Comparison of ENCODE assay signal across 31 mouse cellular contexts in the genomic region with DNA sequence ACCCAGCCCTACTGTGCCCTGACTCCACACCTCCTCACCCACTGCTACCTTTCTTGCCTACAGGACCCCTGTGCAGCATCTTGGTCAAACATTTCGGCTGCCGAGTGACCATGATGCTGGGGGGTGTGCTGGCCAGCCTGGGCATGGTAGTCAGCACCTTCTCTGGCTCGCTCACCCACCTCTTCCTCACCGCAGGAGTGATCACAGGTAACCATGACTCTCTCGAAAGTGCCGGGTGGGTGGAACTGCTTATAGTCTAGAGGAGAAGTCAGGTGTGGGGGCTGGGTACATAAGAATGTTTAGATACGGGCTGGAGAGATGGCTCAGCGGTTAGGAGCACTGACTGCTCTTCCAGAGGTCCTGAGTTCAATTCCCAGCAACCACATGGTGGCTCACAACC. TPM values are rescaled to one million over a fixed set of nuclear protein-coding genes. Genes with fewer than 3 reads are reported as not detected.
DNase-seq lines count a peak whose midpoint lies in the region; ATAC-seq and TF ChIP-seq lines count a peak whose summit lies in the region.
"Had no signal": no experiment of that assay in that cellular context is flagged by ENCODE, and none has a peak within 500 bp of the region (broad histone marks: within the 10 kb centered on the region; RNA-seq: fewer than 3 reads in every experiment).

No protein-coding gene starts in this region.

- peak; percentile 52 for DNase-seq in CD4-positive, CD25-positive, alpha-beta regulatory T cell, adult 2 months (ENCODE audit: low read depth, low spot score)
- no peak for DNase-seq in kidney, adult 9 months
- peak; percentile 61 to 65 for DNase-seq in thymus, postnatal 36 days
- DNase-seq in forebrain, postnatal 0 days: no peak
- no peak for DNase-seq in layer of hippocampus, postnatal 10 days (ENCODE audit: low spot score in 2 of 2)
- DNase-seq: adrenal gland, postnatal 36 days; cerebellum, adult 9-10 months; gastrocnemius, postnatal 25 days; heart, adult 2 months; kidney, adult 11 months; layer of hippocampus, adult 9-11 months; liver; lung, postnatal 4 days; midbrain, embryonic 14.5 days; right cerebral cortex, postnatal 14 days had no signal

- no peak for TF ChIP-seq CTCF in small intestine, adult 2 months (IDR thresholded peaks at IDR 0.05; ENCODE audit: extremely low read depth, insufficient read length, insufficient replicate concordance, low read depth, low read length)
- TF ChIP-seq CTCF in forebrain, postnatal 0 days (IDR thresholded peaks at IDR 0.05; ENCODE audit: low read depth): no peak

- no peak for TF ChIP-seq POLR2A in small intestine, adult 2 months (IDR thresholded peaks at IDR 0.05; ENCODE audit: low read depth, low read length)

- 84% methylated on average over 8 of the region's 8 CpGs for WGBS in kidney, embryonic 15.5 days
- 88% methylated on average over 8 of the region's 8 CpGs for WGBS in small intestine, adult 2 months
- 93% methylated on average over 8 of the region's 8 CpGs for WGBS in forebrain, postnatal 0 days

- no peak overlapping the region for H3K9ac ChIP-seq in kidney, embryonic 15.5 days
- no peak overlapping the region for H3K9ac ChIP-seq in forebrain, postnatal 0 days
- H3K9ac ChIP-seq: embryonic facial prominence, embryonic 15.5 days; forebrain, embryonic 15.5 days; hindbrain, embryonic 12.5 days; liver, embryonic 15.5 days; lung, embryonic 15.5 days; neural tube, embryonic 12.5 days; stomach, embryonic 15.5 days had no signal

- H3K4me3 ChIP-seq in kidney, embryonic 15.5 days (replicated peaks): no peak overlapping the region
- H3K4me3 ChIP-seq in small intestine, adult 2 months (ENCODE audit: low read depth, low read length): peak overlapping the region; percentile 52
- H3K4me3 ChIP-seq in forebrain, postnatal 0 days (ENCODE audit: low read depth, low read length): no peak overlapping the region
- H3K4me3 ChIP-seq: embryonic facial prominence, embryonic 15.5 days; forebrain, embryonic 15.5 days; heart, adult 2 months; hindbrain, embryonic 12.5 days; left cerebral cortex, adult 2 months; limb, embryonic 10.5 days; liver, embryonic 15.5 days; lung, embryonic 15.5 days; neural tube, embryonic 12.5 days; stomach, embryonic 15.5 days had no signal

- H3K27ac ChIP-seq in kidney, embryonic 15.5 days: no peak overlapping the region
- H3K27ac ChIP-seq in small intestine, adult 2 months (ENCODE audit: insufficient read depth, low read depth, low read length): no peak overlapping the region
- no peak overlapping the region for H3K27ac ChIP-seq in forebrain, postnatal 0 days (ENCODE audit: low read depth, low read length)
- H3K27ac ChIP-seq: embryonic facial prominence, embryonic 15.5 days; forebrain, embryonic 15.5 days; heart, adult 2 months; hindbrain, embryonic 12.5 days; left cerebral cortex, adult 2 months; limb, embryonic 10.5 days; liver, embryonic 15.5 days; lung, embryonic 15.5 days; neural tube, embryonic 12.5 days; stomach, embryonic 15.5 days had no signal

- peaks cover 11% of the 10 kb centered on the region; the same call in 1 of the 2 replicates for H3K4me1 ChIP-seq in kidney, embryonic 15.5 days
- H3K4me1 ChIP-seq in small intestine, adult 2 months (ENCODE audit: control insufficient read depth, insufficient read depth, insufficient read length, low read length): peaks cover 10% of the 10 kb centered on the region
- H3K4me1 ChIP-seq in forebrain, postnatal 0 days (ENCODE audit: insufficient read depth): no peaks in the 10 kb centered on the region
- H3K4me1 ChIP-seq: forebrain, embryonic 15.5 days; liver, embryonic 15.5 days; lung, embryonic 15.5 days had no signal

- H3K9me3 ChIP-seq in kidney, embryonic 15.5 days (replicated peaks): no peaks in the 10 kb centered on the region
- no peaks in the 10 kb centered on the region for H3K9me3 ChIP-seq in forebrain, postnatal 0 days (ENCODE audit: low read length)
- H3K9me3 ChIP-seq: embryonic facial prominence, embryonic 15.5 days; forebrain, embryonic 15.5 days; hindbrain, embryonic 12.5 days; limb, embryonic 10.5 days; liver, embryonic 15.5 days; lung, embryonic 15.5 days; neural tube, embryonic 12.5 days; stomach, embryonic 15.5 days had no signal

- H3K4me2 ChIP-seq in kidney, embryonic 15.5 days: peak overlapping the region; percentile 19; the same call in 1 of the 2 replicates
- no peak overlapping the region for H3K4me2 ChIP-seq in forebrain, postnatal 0 days (ENCODE audit: low read depth)
- H3K4me2 ChIP-seq: embryonic facial prominence, embryonic 15.5 days; forebrain, embryonic 15.5 days; hindbrain, embryonic 12.5 days; liver, embryonic 15.5 days; lung, embryonic 15.5 days; neural tube, embryonic 12.5 days; stomach, embryonic 15.5 days had no signal

- H3K27me3 ChIP-seq in kidney, embryonic 15.5 days: no peaks in the 10 kb centered on the region
- H3K27me3 ChIP-seq in small intestine, adult 2 months (ENCODE audit: control insufficient read depth, insufficient read depth, low read length): no peaks in the 10 kb centered on the region
- H3K27me3 ChIP-seq in forebrain, postnatal 0 days (ENCODE audit: insufficient read depth, low read length): no peaks in the 10 kb centered on the region
- H3K27me3 ChIP-seq: embryonic facial prominence, embryonic 15.5 days; forebrain, embryonic 15.5 days; hindbrain, embryonic 12.5 days; lung, embryonic 15.5 days; neural tube, embryonic 12.5 days; stomach, embryonic 15.5 days had no signal

- peaks cover 5% of the 10 kb centered on the region; the same call in 1 of the 2 replicates for H3K36me3 ChIP-seq in kidney, embryonic 15.5 days
- peaks cover 36% of the 10 kb centered on the region for H3K36me3 ChIP-seq in small intestine, adult 2 months (ENCODE audit: control insufficient read depth, insufficient read depth, low read length)
- H3K36me3 ChIP-seq in forebrain, postnatal 0 days (ENCODE audit: insufficient read depth): no peaks in the 10 kb centered on the region
- H3K36me3 ChIP-seq: embryonic facial prominence, embryonic 15.5 days; forebrain, embryonic 15.5 days; hindbrain, embryonic 12.5 days; limb, embryonic 10.5 days; liver, embryonic 15.5 days; lung, embryonic 15.5 days; neural tube, embryonic 12.5 days; stomach, embryonic 15.5 days had no signal

- ATAC-seq in CD4-positive, CD25-positive, alpha-beta regulatory T cell, adult 4 months: no peak
- no peak for ATAC-seq in kidney, embryonic 15.5 days (replicated peaks; ENCODE audit: low FRiP score)
- ATAC-seq in forebrain, postnatal 0 days: no peak
- ATAC-seq: forebrain, embryonic 15.5 days had no signal

RNA-seq across cellular contexts. Expression of a gene that starts 2.6 kb away (rescaled TPM):
- 1 to 10 TPM; 3.5 to 6.5 TPM for polyA plus RNA-seq in CD4-positive, CD25-positive, alpha-beta regulatory T cell, adult 4 months (2017; shearing (Covaris generic))
- 15.8 and 22.3 TPM in 2 replicates for polyA plus RNA-seq in kidney, embryonic 15.5 days (2015; fragmentation: Nextera tagmentation; extraction: Ambion mirVana)
- 98.7 and 220 TPM in 2 replicates for polyA plus RNA-seq in small intestine, adult 2 months (2012; rRNA removed)
- total RNA-seq in forebrain, postnatal 0 days (2014; rRNA removed): not detected in 2 replicates
- polyA plus RNA-seq in forebrain, postnatal 0 days (2015; fragmentation: Nextera tagmentation; extraction: Ambion mirVana): 0.06 and 0.07 TPM in 2 replicates
- total RNA-seq in layer of hippocampus, postnatal 10 days (2021): not detected
- total RNA-seq: adrenal gland, adult 18-20 months; common myeloid progenitor, adult 5-6 weeks; gastrocnemius, postnatal 25 days; heart, adult 2 months; heart, postnatal 25 days; left cerebral cortex, adult 2 months; megakaryocyte-erythroid progenitor cell, adult 5-6 weeks had no signal
- polyA plus RNA-seq: forebrain, embryonic 15.5 days; hindbrain, embryonic 12.5 days; midbrain, embryonic 14.5 days had no signal

RNA-seq across cellular contexts. Expression of a gene that starts 10.6 kb away (rescaled TPM):
- 100 to 1,000 TPM in 1 of 2 experiments, 10 to 100 TPM in 1; 79.2 to 132 TPM for polyA plus RNA-seq in CD4-positive, CD25-positive, alpha-beta regulatory T cell, adult 4 months (2017; shearing (Covaris generic))
- polyA plus RNA-seq in kidney, embryonic 15.5 days (2015; fragmentation: Nextera tagmentation; extraction: Ambion mirVana): 8.6 and 9.1 TPM in 2 replicates
- 13.2 and 16.3 TPM in 2 replicates for polyA plus RNA-seq in small intestine, adult 2 months (2012; rRNA removed)
- 11.2 and 14.2 TPM in 2 replicates for total RNA-seq in forebrain, postnatal 0 days (2014; rRNA removed)
- 8.5 and 11.2 TPM in 2 replicates for polyA plus RNA-seq in forebrain, postnatal 0 days (2015; fragmentation: Nextera tagmentation; extraction: Ambion mirVana)
- 10 to 100 TPM; 10.3 to 11.1 TPM for total RNA-seq in layer of hippocampus, postnatal 10 days (2021)

RNA-seq across cellular contexts. Expression of a gene that starts 24.5 kb away (rescaled TPM):
- polyA plus RNA-seq in CD4-positive, CD25-positive, alpha-beta regulatory T cell, adult 4 months (2017; shearing (Covaris generic)): not detected
- 0.18 and 0.30 TPM in 2 replicates for polyA plus RNA-seq in kidney, embryonic 15.5 days (2015; fragmentation: Nextera tagmentation; extraction: Ambion mirVana)
- polyA plus RNA-seq in small intestine, adult 2 months (2012; rRNA removed): 1.5 and 4.7 TPM in 2 replicates
- total RNA-seq in forebrain, postnatal 0 days (2014; rRNA removed): not detected in 2 replicates
- not detected in 2 replicates for polyA plus RNA-seq in forebrain, postnatal 0 days (2015; fragmentation: Nextera tagmentation; extraction: Ambion mirVana)
- total RNA-seq in layer of hippocampus, postnatal 10 days (2021): under 1 TPM in 1 of 2 experiments, not detected in 1; 0.18 TPM
- total RNA-seq: common myeloid progenitor, adult 5-6 weeks; gastrocnemius, postnatal 25 days; heart, postnatal 25 days; megakaryocyte-erythroid progenitor cell, adult 5-6 weeks had no signal
- polyA plus RNA-seq: embryonic facial prominence, embryonic 15.5 days; forebrain, embryonic 15.5 days; hindbrain, embryonic 12.5 days; lung, embryonic 15.5 days; midbrain, embryonic 14.5 days; neural tube, embryonic 12.5 days had no signal

RNA-seq across cellular contexts. Expression of a gene that starts 26.8 kb away (rescaled TPM):
- 100 to 1,000 TPM; 296 to 304 TPM for polyA plus RNA-seq in CD4-positive, CD25-positive, alpha-beta regulatory T cell, adult 4 months (2017; shearing (Covaris generic))
- 72.7 and 76.7 TPM in 2 replicates for polyA plus RNA-seq in kidney, embryonic 15.5 days (2015; fragmentation: Nextera tagmentation; extraction: Ambion mirVana)
- 56.8 and 132 TPM in 2 replicates for polyA plus RNA-seq in small intestine, adult 2 months (2012; rRNA removed)
- 59.6 and 84.6 TPM in 2 replicates for total RNA-seq in forebrain, postnatal 0 days (2014; rRNA removed)
- polyA plus RNA-seq in forebrain, postnatal 0 days (2015; fragmentation: Nextera tagmentation; extraction: Ambion mirVana): 136 and 143 TPM in 2 replicates
- 10 to 100 TPM; 79.9 to 81.3 TPM for total RNA-seq in layer of hippocampus, postnatal 10 days (2021)

RNA-seq across cellular contexts. Expression of a gene that starts 44.9 kb away (rescaled TPM):
- 1 to 10 TPM; 8.3 to 9.1 TPM for polyA plus RNA-seq in CD4-positive, CD25-positive, alpha-beta regulatory T cell, adult 4 months (2017; shearing (Covaris generic))
- polyA plus RNA-seq in kidney, embryonic 15.5 days (2015; fragmentation: Nextera tagmentation; extraction: Ambion mirVana): 14.1 and 16.4 TPM in 2 replicates
- polyA plus RNA-seq in small intestine, adult 2 months (2012; rRNA removed): 13.4 and 27.3 TPM in 2 replicates
- 31.7 TPM in 2 replicates for total RNA-seq in forebrain, postnatal 0 days (2014; rRNA removed)
- polyA plus RNA-seq in forebrain, postnatal 0 days (2015; fragmentation: Nextera tagmentation; extraction: Ambion mirVana): 27.1 and 29.3 TPM in 2 replicates
- 10 to 100 TPM; 57.6 to 66.7 TPM for total RNA-seq in layer of hippocampus, postnatal 10 days (2021)

Comparison
In these comparisons a context has a peak if more than half of its experiments do, and no peak if none do; other contexts are left out.
1. DNase-seq: peak in CD4-positive, CD25-positive, alpha-beta regulatory T cell, adult 2 months (single experiment) and thymus, postnatal 36 days (2 of 2); none in kidney, adult 9 months (single experiment), forebrain, postnatal 0 days (single experiment) and layer of hippocampus, postnatal 10 days (0 of 2).